Mouse (Mus musculus) neutrophil, adult 5-6 weeks (primary cell): ENCODE data around the gene Gfm2. TPM values are rescaled to one million over a fixed set of nuclear protein-coding genes. Genes with fewer than 3 reads are reported as not detected.

Experiments used
- ATAC-seq: fragments of 151-379, 151-347 bp; 2 replicates; pipeline ENCODE4 v1.8.0; 2017; ENCODE audit warnings: mild to moderate bottlenecking, moderate TSS enrichment; ENCODE audit not compliant: insufficient number of reproducible peaks, poor library complexity, low FRiP score, severe bottlenecking; ENCODE audit errors: extremely low read depth
- total RNA-seq: library from RNA; stranded (forward); fragments of 200-1000 nt; gene quantifications from 2 replicates; pipeline ENCODE4 v1.2.3, GENCODE M21; 2017

Gene Gfm2
- total RNA-seq, 1 experiment from 2014 or later = 59.4 TPM

- no peak for ATAC-seq
Measured at GRCm38 (mm10) chr13:97184168-97184567, 46.4 kb downstream of the Gfm2 start.

GRCm38 (mm10) chr13:97184656-97185055 is 46.9 kb downstream of the Gfm2 start:
- ATAC-seq = no peak

GRCm38 (mm10) chr13:97186346-97186745 is 48.6 kb downstream of the Gfm2 start:
- ATAC-seq = no peak

- ATAC-seq = peak; percentile 78
Measured at GRCm38 (mm10) chr13:97187693-97188092, 50.0 kb downstream of the Gfm2 start.

GRCm38 (mm10) chr13:97192649-97193048 is 54.9 kb downstream of the Gfm2 start:
- no peak for ATAC-seq

- ATAC-seq = no peak
Measured at GRCm38 (mm10) chr13:97193420-97193819, 55.7 kb downstream of the Gfm2 start.

GRCm38 (mm10) chr13:97196186-97196924 is 58.6 kb downstream of the Gfm2 start:
- peak; percentile 44 for ATAC-seq

GRCm38 (mm10) chr13:97196925-97197218 is 59.1 kb downstream of the Gfm2 start:
- no peak for ATAC-seq

- peak; percentile 93 for ATAC-seq
Measured at GRCm38 (mm10) chr13:97197932-97198562, 60.3 kb downstream of the Gfm2 start, which contains the start of gene Hexb. TSS of gene Hexb (minus strand) at chr13:97198357.

- ATAC-seq = no peak
Measured at GRCm38 (mm10) chr13:97199123-97199522, 61.4 kb downstream of the Gfm2 start.

GRCm38 (mm10) chr13:97201076-97201475 is 63.3 kb downstream of the Gfm2 start:
- ATAC-seq = no peak

- no peak for ATAC-seq
Measured at GRCm38 (mm10) chr13:97201896-97202295, 64.2 kb downstream of the Gfm2 start.

GRCm38 (mm10) chr13:97205052-97205701 is 67.4 kb downstream of the Gfm2 start:
- ATAC-seq = peak; percentile 63

- ATAC-seq = no peak
Measured at GRCm38 (mm10) chr13:97206046-97206445, 68.3 kb downstream of the Gfm2 start.

- ATAC-seq = no peak
Measured at GRCm38 (mm10) chr13:97207472-97208111, 69.9 kb downstream of the Gfm2 start.

- peak; percentile 84 for ATAC-seq
Measured at GRCm38 (mm10) chr13:97208112-97208478, 70.4 kb downstream of the Gfm2 start.

GRCm38 (mm10) chr13:97208500-97209010 is 70.8 kb downstream of the Gfm2 start:
- ATAC-seq = no peak

GRCm38 (mm10) chr13:97214583-97215268 is 77.0 kb downstream of the Gfm2 start:
- ATAC-seq = no peak

GRCm38 (mm10) chr13:97215563-97215962 is 77.8 kb downstream of the Gfm2 start:
- no peak for ATAC-seq
